Comparison of ENCODE assay signal across 24 mouse cellular contexts in genomic region chr11:94513452-94513851, GRCm38 (mm10). TPM values are rescaled to one million over a fixed set of nuclear protein-coding genes. Genes with fewer than 3 reads are reported as not detected.
DNase-seq lines count a peak whose midpoint lies in the region; ATAC-seq and TF ChIP-seq lines count a peak whose summit lies in the region.
"Had no signal": no experiment of that assay in that cellular context is flagged by ENCODE, and none has a peak within 500 bp of the region (broad histone marks: within the 10 kb centered on the region; RNA-seq: fewer than 3 reads in every experiment).

No protein-coding gene starts in this region.

- no peak overlapping the region for H3K4me2 ChIP-seq in embryonic facial prominence, embryonic 14.5 days (ENCODE audit: low read depth, low read length)
- no peak overlapping the region for H3K4me2 ChIP-seq in limb, embryonic 12.5 days
- H3K4me2 ChIP-seq in stomach, postnatal 0 days (replicated peaks; ENCODE audit: low read depth), result no peak overlapping the region
- H3K4me2 ChIP-seq in hindbrain, embryonic 12.5 days (replicated peaks), result no peak overlapping the region
- H3K4me2 ChIP-seq: embryonic facial prominence, embryonic 13.5 days; heart, embryonic 11.5 days; heart, embryonic 15.5 days; hindbrain, embryonic 14.5 days had no signal

- H3K27ac ChIP-seq in embryonic facial prominence, embryonic 14.5 days (replicated peaks; ENCODE audit: low read depth, low read length), result no peak overlapping the region
- H3K27ac ChIP-seq in embryonic facial prominence, embryonic 10.5 days (replicated peaks), result no peak overlapping the region
- H3K27ac ChIP-seq in limb, embryonic 12.5 days, result 0 out of 2 replicates have a peak overlapping the region, but pooled peaks have one; percentile 12
- H3K27ac ChIP-seq in limb, embryonic 10.5 days, result no peak overlapping the region
- no peak overlapping the region for H3K27ac ChIP-seq in stomach, postnatal 0 days (replicated peaks)
- no peak overlapping the region for H3K27ac ChIP-seq in hindbrain, embryonic 12.5 days
- H3K27ac ChIP-seq: embryonic facial prominence, embryonic 13.5 days; forebrain, embryonic 10.5 days; heart, adult 2 months; heart, embryonic 15.5 days; hindbrain, embryonic 14.5 days had no signal

- no peak for TF ChIP-seq EP300 in stomach, postnatal 0 days (optimal IDR thresholded peaks at IDR 0.05)

- no peaks in the 10 kb centered on the region for H3K4me1 ChIP-seq in embryonic facial prominence, embryonic 14.5 days (ENCODE audit: control insufficient read depth, insufficient read depth, low read length)
- H3K4me1 ChIP-seq in embryonic facial prominence, embryonic 10.5 days, result peaks cover 9% of the 10 kb centered on the region; the same call in 1 of the 2 replicates
- peaks cover 5% of the 10 kb centered on the region; the same call in 1 of the 2 replicates for H3K4me1 ChIP-seq in limb, embryonic 12.5 days (replicated peaks)
- peaks cover 7% of the 10 kb centered on the region for H3K4me1 ChIP-seq in limb, embryonic 10.5 days
- no peaks in the 10 kb centered on the region for H3K4me1 ChIP-seq in stomach, postnatal 0 days (replicated peaks; ENCODE audit: control insufficient read depth, insufficient read depth)
- H3K4me1 ChIP-seq in hindbrain, embryonic 12.5 days, result no peaks in the 10 kb centered on the region
- H3K4me1 ChIP-seq: heart, embryonic 15.5 days had no signal

- no peaks in the 10 kb centered on the region for H3K27me3 ChIP-seq in embryonic facial prominence, embryonic 14.5 days (replicated peaks; ENCODE audit: control insufficient read depth, insufficient read depth, low read length)
- no peaks in the 10 kb centered on the region for H3K27me3 ChIP-seq in embryonic facial prominence, embryonic 10.5 days (replicated peaks; ENCODE audit: low read depth, poor library complexity, severe bottlenecking)
- H3K27me3 ChIP-seq in limb, embryonic 12.5 days, result no peaks in the 10 kb centered on the region
- no peaks in the 10 kb centered on the region for H3K27me3 ChIP-seq in limb, embryonic 10.5 days (ENCODE audit: low read depth, poor library complexity, severe bottlenecking)
- no peaks in the 10 kb centered on the region for H3K27me3 ChIP-seq in stomach, postnatal 0 days (ENCODE audit: control insufficient read depth, insufficient read depth, low read length)
- no peaks in the 10 kb centered on the region for H3K27me3 ChIP-seq in hindbrain, embryonic 12.5 days
- H3K27me3 ChIP-seq: embryonic facial prominence, embryonic 13.5 days; heart, embryonic 15.5 days had no signal

- DNase-seq in embryonic facial prominence, embryonic 14.5 days (ENCODE audit: low spot score), result peak; percentile 68
- no peak for DNase-seq in embryonic facial prominence, embryonic 10.5 days (ENCODE audit: low spot score)
- no peak for DNase-seq in limb, embryonic 10.5 days (ENCODE audit: low spot score)
- peak; percentile 32 for DNase-seq in NIH3T3 (ENCODE audit: low read depth)
- DNase-seq in stomach, postnatal 0 days (ENCODE audit: low spot score), result no peak
- DNase-seq: adrenal gland, postnatal 10 days; B cell, adult 2 months; cerebellum, adult 11-12 months; cerebellum, adult 9-10 months; cerebellum, postnatal 25 days; gastrocnemius, postnatal 14 days; heart, adult 2 months; heart, postnatal 14 days had no signal

- no peak overlapping the region for H3K4me3 ChIP-seq in embryonic facial prominence, embryonic 14.5 days (ENCODE audit: low read depth, low read length)
- H3K4me3 ChIP-seq in embryonic facial prominence, embryonic 10.5 days, result no peak overlapping the region
- no peak overlapping the region for H3K4me3 ChIP-seq in limb, embryonic 12.5 days (replicated peaks)
- H3K4me3 ChIP-seq in limb, embryonic 10.5 days, result no peak overlapping the region
- no peak overlapping the region for H3K4me3 ChIP-seq in stomach, postnatal 0 days (ENCODE audit: low read depth, low read length)
- no peak overlapping the region for H3K4me3 ChIP-seq in hindbrain, embryonic 12.5 days
- H3K4me3 ChIP-seq: embryonic facial prominence, embryonic 13.5 days; erythroblast, embryonic 14.5 days; forebrain, embryonic 10.5 days; heart, adult 2 months; heart, embryonic 15.5 days had no signal

- TF ChIP-seq CTCF in stomach, postnatal 0 days (IDR thresholded peaks at IDR 0.05; ENCODE audit: low read depth), result no peak

- no peaks in the 10 kb centered on the region for H3K36me3 ChIP-seq in embryonic facial prominence, embryonic 14.5 days (ENCODE audit: control insufficient read depth, insufficient read depth, low read length)
- H3K36me3 ChIP-seq in embryonic facial prominence, embryonic 10.5 days (replicated peaks), result no peaks in the 10 kb centered on the region
- H3K36me3 ChIP-seq in limb, embryonic 12.5 days, result no peaks in the 10 kb centered on the region
- H3K36me3 ChIP-seq in limb, embryonic 10.5 days, result no peaks in the 10 kb centered on the region
- H3K36me3 ChIP-seq in stomach, postnatal 0 days (ENCODE audit: control insufficient read depth, insufficient read depth, low read length), result no peaks in the 10 kb centered on the region
- H3K36me3 ChIP-seq in hindbrain, embryonic 12.5 days, result no peaks in the 10 kb centered on the region
- H3K36me3 ChIP-seq: embryonic facial prominence, embryonic 13.5 days; forebrain, embryonic 10.5 days; G1E; heart, embryonic 15.5 days had no signal

- WGBS in embryonic facial prominence, embryonic 14.5 days, result 38% methylated on average over 8 of the region's 9 CpGs
- WGBS in embryonic facial prominence, embryonic 10.5 days, result 69% methylated on average over 9 of the region's 9 CpGs
- WGBS in limb, embryonic 12.5 days, result 55% methylated on average over 9 of the region's 9 CpGs
- 56% methylated on average over 9 of the region's 9 CpGs for WGBS in limb, embryonic 10.5 days
- WGBS in stomach, postnatal 0 days, result 19% methylated on average over 9 of the region's 9 CpGs
- 69% methylated on average over 7 of the region's 9 CpGs for WGBS in hindbrain, embryonic 12.5 days

- 0 out of 2 replicates have a peak, but pooled peaks cover 5% of the 10 kb centered on the region for H3K9me3 ChIP-seq in embryonic facial prominence, embryonic 14.5 days (ENCODE audit: control insufficient read depth, low read length)
- 0 out of 2 replicates have a peak, but pooled peaks cover 2% of the 10 kb centered on the region for H3K9me3 ChIP-seq in embryonic facial prominence, embryonic 10.5 days
- no peaks in the 10 kb centered on the region for H3K9me3 ChIP-seq in limb, embryonic 12.5 days
- no peaks in the 10 kb centered on the region for H3K9me3 ChIP-seq in limb, embryonic 10.5 days (replicated peaks)
- H3K9me3 ChIP-seq in stomach, postnatal 0 days (ENCODE audit: control insufficient read depth, low read length), result no peaks in the 10 kb centered on the region
- 0 out of 2 replicates have a peak, but pooled peaks cover 2% of the 10 kb centered on the region for H3K9me3 ChIP-seq in hindbrain, embryonic 12.5 days (replicated peaks)
- H3K9me3 ChIP-seq: G1E; heart, embryonic 15.5 days had no signal

- no peak overlapping the region for H3K9ac ChIP-seq in embryonic facial prominence, embryonic 14.5 days (ENCODE audit: low read depth, low read length)
- H3K9ac ChIP-seq in limb, embryonic 12.5 days (replicated peaks), result no peak overlapping the region
- H3K9ac ChIP-seq in stomach, postnatal 0 days (ENCODE audit: low read length), result no peak overlapping the region
- no peak overlapping the region for H3K9ac ChIP-seq in hindbrain, embryonic 12.5 days
- H3K9ac ChIP-seq: embryonic facial prominence, embryonic 13.5 days; heart, embryonic 15.5 days; hindbrain, embryonic 14.5 days had no signal

- ATAC-seq in embryonic facial prominence, embryonic 14.5 days (ENCODE audit: low read depth), result no peak
- peak; percentile 56; the same call in 1 of the 2 replicates for ATAC-seq in limb, embryonic 12.5 days (ENCODE audit: insufficient number of reproducible peaks, insufficient read depth, low FRiP score, low TSS enrichment, low read depth)
- ATAC-seq in stomach, postnatal 0 days (ENCODE audit: low FRiP score, low TSS enrichment), result peak; percentile 10; the same call in 1 of the 2 replicates
- no peak for ATAC-seq in hindbrain, embryonic 12.5 days (ENCODE audit: low FRiP score)
- ATAC-seq: CD4-positive, CD25-positive, alpha-beta regulatory T cell, adult 4 months; forebrain, embryonic 14.5 days had no signal

RNA-seq across cellular contexts. Expression of gene Mycbpap, which starts 8.1 kb away (rescaled TPM):
- 1.4 and 4.1 TPM in 2 replicates for polyA plus RNA-seq in embryonic facial prominence, embryonic 14.5 days (2014; fragmentation: Nextera tagmentation; extraction: Ambion mirVana)
- 2.7 and 3.6 TPM in 2 replicates for polyA plus RNA-seq in embryonic facial prominence, embryonic 10.5 days (2016; fragmentation: Nextera tagmentation; extraction: Ambion mirVana)
- 5.1 and 7.0 TPM in 2 replicates for polyA plus RNA-seq in limb, embryonic 12.5 days (2016; fragmentation: Nextera tagmentation; extraction: Ambion mirVana)
- 2.7 and 5.0 TPM in 2 replicates for polyA plus RNA-seq in limb, embryonic 10.5 days (2016; fragmentation: Nextera tagmentation; extraction: Ambion mirVana)
- polyA plus RNA-seq in stomach, postnatal 0 days (2015; fragmentation: Nextera tagmentation; extraction: Ambion mirVana), result 1.4 and 1.9 TPM in 2 replicates
- 4.2 and 5.2 TPM in 2 replicates for polyA plus RNA-seq in hindbrain, embryonic 12.5 days (2016; fragmentation: Nextera tagmentation; extraction: Ambion mirVana)
- polyA plus RNA-seq: CD4-positive, CD25-positive, alpha-beta regulatory T cell, adult 4 months; erythroblast, embryonic 14.5 days; G1E had no signal

RNA-seq across cellular contexts. Expression of gene Epn3, which starts 13.7 kb away (rescaled TPM):
- polyA plus RNA-seq in embryonic facial prominence, embryonic 14.5 days (2014; fragmentation: Nextera tagmentation; extraction: Ambion mirVana), result 4.3 and 6.6 TPM in 2 replicates
- polyA plus RNA-seq in embryonic facial prominence, embryonic 10.5 days (2016; fragmentation: Nextera tagmentation; extraction: Ambion mirVana), result 4.5 and 4.7 TPM in 2 replicates
- polyA plus RNA-seq in limb, embryonic 12.5 days (2016; fragmentation: Nextera tagmentation; extraction: Ambion mirVana), result 2.8 and 4.1 TPM in 2 replicates
- 3.0 and 3.6 TPM in 2 replicates for polyA plus RNA-seq in limb, embryonic 10.5 days (2016; fragmentation: Nextera tagmentation; extraction: Ambion mirVana)
- 53.4 and 60.1 TPM in 2 replicates for polyA plus RNA-seq in stomach, postnatal 0 days (2015; fragmentation: Nextera tagmentation; extraction: Ambion mirVana)
- polyA plus RNA-seq in hindbrain, embryonic 12.5 days (2016; fragmentation: Nextera tagmentation; extraction: Ambion mirVana), result 1.7 and 2.5 TPM in 2 replicates
- polyA plus RNA-seq: CD4-positive, CD25-positive, alpha-beta regulatory T cell, adult 4 months; erythroblast, embryonic 14.5 days; G1E had no signal

RNA-seq across cellular contexts. Expression of gene Spata20, which starts 27.5 kb away (rescaled TPM):
- 0.31 and 0.51 TPM in 2 replicates for polyA plus RNA-seq in embryonic facial prominence, embryonic 14.5 days (2014; fragmentation: Nextera tagmentation; extraction: Ambion mirVana)
- polyA plus RNA-seq in embryonic facial prominence, embryonic 10.5 days (2016; fragmentation: Nextera tagmentation; extraction: Ambion mirVana), result not detected in 2 replicates
- 0.20 and 0.40 TPM in 2 replicates for polyA plus RNA-seq in limb, embryonic 12.5 days (2016; fragmentation: Nextera tagmentation; extraction: Ambion mirVana)
- 0.05 TPM in 1 of 2 replicates, not detected in the other for polyA plus RNA-seq in limb, embryonic 10.5 days (2016; fragmentation: Nextera tagmentation; extraction: Ambion mirVana)
- 0.05 and 0.18 TPM in 2 replicates for polyA plus RNA-seq in stomach, postnatal 0 days (2015; fragmentation: Nextera tagmentation; extraction: Ambion mirVana)
- polyA plus RNA-seq in hindbrain, embryonic 12.5 days (2016; fragmentation: Nextera tagmentation; extraction: Ambion mirVana), result 0.08 TPM in 1 of 2 replicates, not detected in the other
- polyA plus RNA-seq: CD4-positive, CD25-positive, alpha-beta regulatory T cell, adult 4 months; erythroblast, embryonic 14.5 days; forebrain, embryonic 10.5 days; G1E; heart, embryonic 11.5 days had no signal

RNA-seq across cellular contexts. Expression of gene Rsad1, which starts 35.6 kb away (rescaled TPM):
- 2.2 and 2.8 TPM in 2 replicates for polyA plus RNA-seq in embryonic facial prominence, embryonic 14.5 days (2014; fragmentation: Nextera tagmentation; extraction: Ambion mirVana)
- 4.5 and 5.1 TPM in 2 replicates for polyA plus RNA-seq in embryonic facial prominence, embryonic 10.5 days (2016; fragmentation: Nextera tagmentation; extraction: Ambion mirVana)
- polyA plus RNA-seq in limb, embryonic 12.5 days (2016; fragmentation: Nextera tagmentation; extraction: Ambion mirVana), result 4.1 and 5.7 TPM in 2 replicates
- polyA plus RNA-seq in limb, embryonic 10.5 days (2016; fragmentation: Nextera tagmentation; extraction: Ambion mirVana), result 3.0 and 4.5 TPM in 2 replicates
- 3.4 and 3.8 TPM in 2 replicates for polyA plus RNA-seq in stomach, postnatal 0 days (2015; fragmentation: Nextera tagmentation; extraction: Ambion mirVana)
- polyA plus RNA-seq in hindbrain, embryonic 12.5 days (2016; fragmentation: Nextera tagmentation; extraction: Ambion mirVana), result 3.4 and 4.6 TPM in 2 replicates
- polyA plus RNA-seq: erythroblast, embryonic 14.5 days had no signal

RNA-seq across cellular contexts. Expression of gene Cacna1g, which starts 39.5 kb away (rescaled TPM):
- 30.0 and 30.5 TPM in 2 replicates for polyA plus RNA-seq in embryonic facial prominence, embryonic 14.5 days (2014; fragmentation: Nextera tagmentation; extraction: Ambion mirVana)
- 6.5 and 13.5 TPM in 2 replicates for polyA plus RNA-seq in embryonic facial prominence, embryonic 10.5 days (2016; fragmentation: Nextera tagmentation; extraction: Ambion mirVana)
- polyA plus RNA-seq in limb, embryonic 12.5 days (2016; fragmentation: Nextera tagmentation; extraction: Ambion mirVana), result 25.5 and 26.9 TPM in 2 replicates
- 12.7 and 21.4 TPM in 2 replicates for polyA plus RNA-seq in limb, embryonic 10.5 days (2016; fragmentation: Nextera tagmentation; extraction: Ambion mirVana)
- polyA plus RNA-seq in stomach, postnatal 0 days (2015; fragmentation: Nextera tagmentation; extraction: Ambion mirVana), result 1.8 and 2.0 TPM in 2 replicates
- 19.1 and 21.4 TPM in 2 replicates for polyA plus RNA-seq in hindbrain, embryonic 12.5 days (2016; fragmentation: Nextera tagmentation; extraction: Ambion mirVana)
- polyA plus RNA-seq: CD4-positive, CD25-positive, alpha-beta regulatory T cell, adult 4 months; G1E had no signal

Comparison
In these comparisons a context has a peak if more than half of its experiments do, and no peak if none do; other contexts are left out.
1. DNase-seq: peak in embryonic facial prominence, embryonic 14.5 days (single experiment) and NIH3T3 (single experiment); none in embryonic facial prominence, embryonic 10.5 days (single experiment), limb, embryonic 10.5 days (single experiment) and stomach, postnatal 0 days (single experiment).
2. ATAC-seq: peak in limb, embryonic 12.5 days (single experiment) and stomach, postnatal 0 days (single experiment); none in embryonic facial prominence, embryonic 14.5 days (single experiment) and hindbrain, embryonic 12.5 days (single experiment).